Mouse (Mus musculus): ENCODE results near the gene Cercam. TPM values are rescaled to one million over a fixed set of nuclear protein-coding genes. Genes with fewer than 3 reads are reported as not detected.

The Cercam gene
- total RNA-seq (2017) = 9.8 and 14.0 TPM in 2 replicates

GRCm38 (mm10) chr2:29868949-29869645 lies at the start of gene Cercam:
Cercam (plus strand) TSS chr2:29869164.
- ATAC-seq (replicated peaks; ENCODE audit: low read depth, poor library complexity, severe bottlenecking) = peak; percentile 80

- ATAC-seq (replicated peaks; ENCODE audit: low read depth, poor library complexity, severe bottlenecking) = no peak
These were observed 49.6 kb upstream of the Cercam start for GRCm38 (mm10) chr2:29819363-29819762.

- ATAC-seq (replicated peaks; ENCODE audit: low read depth, poor library complexity, severe bottlenecking) = peak; percentile 71
These were observed 48.7 kb upstream of the Cercam start, which contains the start of gene Urm1 for GRCm38 (mm10) chr2:29820025-29820817. Urm1 (plus strand) TSS chr2:29820075.

GRCm38 (mm10) chr2:29826318-29826925 lies 42.5 kb upstream of the Cercam start:
- ATAC-seq (replicated peaks; ENCODE audit: low read depth, poor library complexity, severe bottlenecking) = peak; percentile 12; the same call in 1 of the 2 replicates

GRCm38 (mm10) chr2:29826926-29827708 lies 41.8 kb upstream of the Cercam start:
- ATAC-seq (replicated peaks; ENCODE audit: low read depth, poor library complexity, severe bottlenecking) = peak; percentile 98

- ATAC-seq (replicated peaks; ENCODE audit: low read depth, poor library complexity, severe bottlenecking) = 0 out of 2 replicates have a peak, but pooled peaks have one; percentile 3
These were observed 41.3 kb upstream of the Cercam start for GRCm38 (mm10) chr2:29827709-29828024.

- ATAC-seq (replicated peaks; ENCODE audit: low read depth, poor library complexity, severe bottlenecking) = no peak
These were observed 37.9 kb upstream of the Cercam start for GRCm38 (mm10) chr2:29831106-29831505.

GRCm38 (mm10) chr2:29833796-29834195 lies 35.2 kb upstream of the Cercam start:
- no peak for ATAC-seq (replicated peaks; ENCODE audit: low read depth, poor library complexity, severe bottlenecking)

- no peak for ATAC-seq (replicated peaks; ENCODE audit: low read depth, poor library complexity, severe bottlenecking)
These were observed 33.5 kb upstream of the Cercam start for GRCm38 (mm10) chr2:29835391-29835899.

- no peak for ATAC-seq (replicated peaks; ENCODE audit: low read depth, poor library complexity, severe bottlenecking)
These were observed 29.5 kb upstream of the Cercam start for GRCm38 (mm10) chr2:29839460-29839859.

- no peak for ATAC-seq (replicated peaks; ENCODE audit: low read depth, poor library complexity, severe bottlenecking)
These were observed 25.5 kb upstream of the Cercam start for GRCm38 (mm10) chr2:29843231-29844105.

GRCm38 (mm10) chr2:29844115-29844514 lies 24.8 kb upstream of the Cercam start:
- ATAC-seq (replicated peaks; ENCODE audit: low read depth, poor library complexity, severe bottlenecking) = no peak

- ATAC-seq (replicated peaks; ENCODE audit: low read depth, poor library complexity, severe bottlenecking) = no peak
These were observed 24.3 kb upstream of the Cercam start for GRCm38 (mm10) chr2:29844661-29845060.

- no peak for ATAC-seq (replicated peaks; ENCODE audit: low read depth, poor library complexity, severe bottlenecking)
These were observed 23.3 kb upstream of the Cercam start for GRCm38 (mm10) chr2:29845636-29846035.

GRCm38 (mm10) chr2:29846061-29846853 lies 22.7 kb upstream of the Cercam start:
- ATAC-seq (replicated peaks; ENCODE audit: low read depth, poor library complexity, severe bottlenecking) = no peak

GRCm38 (mm10) chr2:29846911-29847310 lies 22.1 kb upstream of the Cercam start:
- no peak for ATAC-seq (replicated peaks; ENCODE audit: low read depth, poor library complexity, severe bottlenecking)

GRCm38 (mm10) chr2:29849041-29849440 lies 19.9 kb upstream of the Cercam start:
- no peak for ATAC-seq (replicated peaks; ENCODE audit: low read depth, poor library complexity, severe bottlenecking)

GRCm38 (mm10) chr2:29849841-29850480 lies 19.0 kb upstream of the Cercam start:
- ATAC-seq (replicated peaks; ENCODE audit: low read depth, poor library complexity, severe bottlenecking) = no peak

Measured in common myeloid progenitor, adult 5-6 weeks (primary cell).